Mouse (Mus musculus) heart, embryonic 15.5 days (tissue): ENCODE results near the gene Mxra7. TPM values are rescaled to one million over a fixed set of nuclear protein-coding genes. Genes with fewer than 3 reads are reported as not detected.
"Not testable (repeated sequence)": the region's sequence is repeated elsewhere in the genome, so short reads cannot be mapped to it uniquely, and the experiment has no call there.

Experiments
- ATAC-seq: fragments of 200-750 bp; cut with Nextera tagmentation; replicated peaks from 2 replicates; pipeline ENCODE4 v1.8.0; 2017; ENCODE audit warnings: low read depth, moderate TSS enrichment; ENCODE audit not compliant: insufficient number of reproducible peaks, insufficient read depth, low FRiP score
- H3K27ac ChIP-seq: fragments of 300-500 bp; sonication (generic); 2 replicates; pipeline ENCODE4 v1.5.1; 2015; ENCODE audit warnings: mild to moderate bottlenecking, inconsistent platforms
- H3K27me3 ChIP-seq: fragments of 300-500 bp; sonication (generic); 2 replicates; pipeline ENCODE4 v1.6.1; 2015; ENCODE audit warnings: inconsistent platforms
- H3K36me3 ChIP-seq: fragments of 300-500 bp; sonication (generic); 2 replicates; pipeline ENCODE4 v1.6.1; 2015; ENCODE audit warnings: mild to moderate bottlenecking, inconsistent platforms
- H3K4me1 ChIP-seq: fragments of 300-500 bp; sonication (generic); replicated peaks from 2 replicates; pipeline ENCODE4 v1.6.1; 2015; ENCODE audit warnings: inconsistent platforms
- H3K4me2 ChIP-seq: fragments of 300-500 bp; sonication (generic); 2 replicates; pipeline ENCODE4 v1.6.1; 2015; ENCODE audit warnings: inconsistent platforms, mild to moderate bottlenecking, moderate library complexity
- H3K4me3 ChIP-seq: fragments of 300-500 bp; sonication (generic); 2 replicates; pipeline ENCODE4 v1.5.1; 2015; ENCODE audit warnings: mild to moderate bottlenecking, inconsistent platforms
- H3K9ac ChIP-seq: fragments of 300-500 bp; sonication (generic); 2 replicates; pipeline ENCODE4 v1.6.1; 2015; ENCODE audit warnings: mild to moderate bottlenecking, inconsistent platforms
- H3K9me3 ChIP-seq: fragments of 300-500 bp; sonication (generic); replicated peaks from 2 replicates; pipeline ENCODE4 v1.6.1; 2016; ENCODE audit warnings: inconsistent platforms
- WGBS: fragments of 180-500 bp; shearing (Covaris S2); methylation state at CpG from one replicate; pipeline ENCODE4 v1.1.7; 2015; ENCODE audit warnings: mixed read lengths; 5-methylcytosine and 5-hydroxymethylcytosine counted together
- polyA plus RNA-seq: library from polyadenylated mRNA; unstranded; fragments of >200 nt; fragmentation: Nextera tagmentation; extraction: Ambion mirVana; gene quantifications from 2 replicates; pipeline ENCODE4 v1.2.1, GENCODE M21; 2015

The Mxra7 gene
- polyA plus RNA-seq, 1 experiment from 2014 or later = 18.8 TPM

DNA sequence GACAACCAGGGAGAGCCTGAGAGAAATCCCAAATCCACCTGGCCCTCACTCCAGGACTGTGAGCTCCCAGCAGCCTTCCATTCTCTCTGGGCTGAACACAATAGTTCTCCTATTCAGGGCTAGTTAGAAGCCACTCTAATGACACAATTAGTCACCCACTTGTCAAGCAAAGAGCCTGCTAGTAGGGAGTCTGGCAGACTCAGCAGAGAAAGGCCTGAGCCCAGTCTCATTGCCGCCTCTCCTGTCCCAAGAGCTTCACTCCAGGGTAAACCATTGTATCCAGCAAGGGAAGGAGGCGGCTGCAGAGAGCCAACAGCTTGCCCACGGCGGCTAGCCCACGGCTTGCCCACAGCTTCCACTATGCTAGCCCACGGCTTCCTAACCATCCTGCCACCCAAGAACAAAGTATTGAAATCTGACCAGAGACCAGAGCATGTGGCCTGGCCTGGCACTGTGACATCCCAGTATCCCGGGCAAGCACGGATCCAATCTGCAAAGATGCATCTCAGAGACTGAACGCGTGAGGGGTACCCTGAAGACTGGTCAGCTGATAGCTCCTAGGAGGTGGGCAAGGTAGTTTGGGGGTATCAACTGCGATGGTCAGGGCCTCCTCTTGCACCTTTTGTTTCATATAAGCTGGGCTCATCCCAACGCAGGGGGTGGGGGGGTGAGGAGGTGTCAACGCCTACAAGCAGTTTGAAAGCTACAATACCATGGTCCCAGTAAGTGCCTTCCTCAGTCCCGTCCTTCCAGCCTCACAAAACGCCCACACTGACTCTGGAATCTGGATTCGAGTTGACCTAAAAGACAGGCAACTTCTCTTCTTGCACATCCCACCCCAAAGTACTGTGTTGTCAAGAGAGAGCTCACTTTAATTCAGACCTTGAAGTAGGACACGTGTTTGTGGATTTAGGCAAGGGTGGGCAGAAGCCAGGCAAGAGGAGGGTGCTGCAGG is 1.0 kb downstream of the Mxra7 start:
- Histone ChIP-seq H3K4me1 (peaks cover 40% of the 10 kb centered on the region), H3K4me2 (peak overlapping the region; percentile 84)
- no peak for ATAC-seq

DNA sequence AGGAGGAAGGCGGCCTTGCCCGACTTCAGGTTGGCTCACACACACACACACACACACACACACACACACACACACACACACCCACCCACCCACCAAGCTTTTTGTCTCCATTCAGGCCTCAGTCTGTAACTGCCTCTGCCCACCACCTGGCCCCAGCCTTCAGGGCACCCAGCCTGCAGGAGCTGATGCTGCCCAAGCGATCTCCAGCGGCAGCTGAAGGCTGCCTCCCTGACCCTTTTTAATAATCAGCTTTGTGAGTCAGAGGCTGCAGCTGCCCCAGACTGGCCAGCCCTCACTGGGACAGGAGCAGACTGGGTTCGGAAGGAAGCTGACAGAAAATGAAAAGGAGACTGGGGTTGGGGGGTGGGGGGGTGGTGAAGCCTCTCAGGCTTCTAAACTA is 2.6 kb downstream of the Mxra7 start:
- peaks cover 56% of the 10 kb centered on the region for H3K4me1 ChIP-seq

More for the DNA sequence above, 1.0 kb downstream of the Mxra7 start:
- peak overlapping the region; percentile 74 for H3K4me3 ChIP-seq
- peak overlapping the region; percentile 85 for H3K27ac ChIP-seq
- no peaks in the 10 kb centered on the region for H3K36me3 ChIP-seq
- no peaks in the 10 kb centered on the region for H3K9me3 ChIP-seq
- peak overlapping the region; percentile 87 for H3K9ac ChIP-seq
- 40% methylated on average over 17 of the region's 17 CpGs for WGBS
- H3K27me3 ChIP-seq = no peaks in the 10 kb centered on the region

DNA sequence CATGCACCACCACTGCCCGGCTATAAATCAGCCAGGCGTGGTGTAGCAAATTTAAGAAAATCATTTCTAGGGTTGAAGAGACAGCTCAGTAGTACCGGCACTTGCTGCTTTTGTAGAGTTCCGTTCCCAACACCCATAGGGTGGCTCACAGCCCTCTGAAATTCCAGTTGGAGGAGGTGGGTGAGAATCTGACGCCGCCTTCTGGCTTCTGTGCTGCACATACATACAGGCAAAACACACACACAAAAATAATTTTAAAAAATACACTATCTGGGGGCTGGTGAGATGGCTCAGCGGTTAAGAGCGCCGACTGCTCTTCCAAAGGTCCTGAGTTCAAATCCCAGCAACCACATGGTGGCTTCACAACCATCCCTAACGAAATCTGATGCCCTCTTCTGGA is 4.0 kb downstream of the Mxra7 start:
- peaks cover 65% of the 10 kb centered on the region for H3K4me1 ChIP-seq
- not testable (repeated sequence) for H3K4me3 ChIP-seq, H3K9ac ChIP-seq, H3K27me3 ChIP-seq, H3K9me3 ChIP-seq, H3K27ac ChIP-seq, ATAC-seq, H3K4me2 ChIP-seq, H3K36me3 ChIP-seq
- 92% methylated on average over 10 of the region's 10 CpGs for WGBS

More for the DNA sequence above, 2.6 kb downstream of the Mxra7 start:
- H3K36me3 ChIP-seq = no peaks in the 10 kb centered on the region
- WGBS = 57% methylated on average over 3 of the region's 5 CpGs
- no peaks in the 10 kb centered on the region for H3K9me3 ChIP-seq
- H3K27ac ChIP-seq = 0 out of 2 replicates have a peak overlapping the region, but pooled peaks have one; percentile 4
- no peak overlapping the region for H3K4me2 ChIP-seq
- H3K9ac ChIP-seq = no peak overlapping the region
- no peaks in the 10 kb centered on the region for H3K27me3 ChIP-seq
- no peak overlapping the region for H3K4me3 ChIP-seq
- ATAC-seq = no peak

DNA sequence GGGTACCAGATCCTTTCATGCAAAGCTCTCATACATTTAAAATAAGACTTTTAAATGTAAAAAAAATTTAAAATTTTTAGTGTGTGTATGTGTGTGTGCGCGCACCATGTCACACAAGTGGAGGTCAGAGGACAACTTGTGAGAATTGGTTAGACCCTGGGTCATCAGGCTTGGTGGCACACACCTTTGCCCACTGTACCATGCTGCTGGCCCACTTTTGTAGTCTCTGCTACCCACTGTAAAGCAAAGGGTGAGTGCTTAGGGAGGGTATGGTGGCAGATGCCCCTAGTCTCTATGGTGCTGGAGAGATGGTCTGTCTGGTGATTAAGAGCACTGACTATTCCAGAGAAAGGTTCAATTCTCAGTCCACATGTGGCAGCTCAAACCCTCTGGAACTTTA is 4.6 kb downstream of the Mxra7 start:
- Histone ChIP-seq H3K36me3 (no peaks in the 10 kb centered on the region), H3K27ac (no peak overlapping the region), H3K9ac (no peak overlapping the region), H3K4me1 (peaks cover 64% of the 10 kb centered on the region), H3K9me3 (no peaks in the 10 kb centered on the region), H3K4me2 (no peak overlapping the region), H3K4me3 (no peak overlapping the region), H3K27me3 (no peaks in the 10 kb centered on the region)
- ATAC-seq = no peak
- 98% methylated on average over 2 of the region's 2 CpGs for WGBS

DNA sequence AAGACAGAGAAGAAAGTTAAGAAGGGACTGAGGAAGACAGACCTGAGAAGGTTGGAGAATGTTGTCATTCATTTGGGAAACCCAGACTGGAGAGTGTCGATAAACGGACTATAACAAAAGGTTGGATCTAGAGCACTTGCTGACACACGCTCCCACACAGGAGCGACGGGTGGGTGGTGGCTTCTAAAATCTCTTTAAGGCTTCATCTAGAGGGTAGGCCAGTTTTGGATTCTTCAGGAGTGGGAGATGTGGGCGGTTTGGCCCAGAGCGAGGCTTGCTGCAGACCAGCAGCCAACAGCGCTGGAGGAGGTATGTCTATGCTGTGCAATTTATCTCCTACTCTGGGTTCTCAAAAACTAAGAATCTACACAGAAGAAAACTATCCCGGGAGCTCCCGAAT is 5.2 kb downstream of the Mxra7 start:
- 81% methylated on average over 10 of the region's 10 CpGs for WGBS
- no peak for ATAC-seq
- Histone ChIP-seq H3K27me3 (no peaks in the 10 kb centered on the region), H3K9ac (no peak overlapping the region), H3K9me3 (no peaks in the 10 kb centered on the region), H3K27ac (peak overlapping the region; percentile 85; the same call in 1 of the 2 replicates), H3K4me3 (no peak overlapping the region), H3K4me2 (0 out of 2 replicates have a peak overlapping the region, but pooled peaks have one; percentile 41), H3K4me1 (peaks cover 58% of the 10 kb centered on the region), H3K36me3 (no peaks in the 10 kb centered on the region)

DNA sequence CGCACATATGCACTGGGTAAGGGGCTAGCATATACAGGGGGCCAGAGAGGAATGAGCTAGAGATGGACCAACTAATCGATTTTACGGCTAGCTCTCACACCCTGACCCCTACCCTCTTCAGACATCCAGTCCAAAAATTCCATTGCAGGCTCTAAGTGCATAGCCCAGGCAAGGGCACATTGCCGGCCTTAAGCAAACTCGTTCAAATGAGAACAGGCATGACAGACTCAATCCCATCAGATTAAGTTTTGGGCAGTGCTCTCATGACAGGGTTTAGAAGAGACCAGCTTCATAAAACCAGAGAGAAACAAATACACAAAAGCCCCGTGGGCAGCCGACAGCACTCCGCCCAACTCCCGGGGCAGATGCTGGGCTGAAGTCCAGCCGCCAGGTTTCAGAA is 5.6 kb downstream of the Mxra7 start:
- H3K9ac ChIP-seq = no peak overlapping the region
- peak overlapping the region; percentile 85 for H3K27ac ChIP-seq

DNA sequence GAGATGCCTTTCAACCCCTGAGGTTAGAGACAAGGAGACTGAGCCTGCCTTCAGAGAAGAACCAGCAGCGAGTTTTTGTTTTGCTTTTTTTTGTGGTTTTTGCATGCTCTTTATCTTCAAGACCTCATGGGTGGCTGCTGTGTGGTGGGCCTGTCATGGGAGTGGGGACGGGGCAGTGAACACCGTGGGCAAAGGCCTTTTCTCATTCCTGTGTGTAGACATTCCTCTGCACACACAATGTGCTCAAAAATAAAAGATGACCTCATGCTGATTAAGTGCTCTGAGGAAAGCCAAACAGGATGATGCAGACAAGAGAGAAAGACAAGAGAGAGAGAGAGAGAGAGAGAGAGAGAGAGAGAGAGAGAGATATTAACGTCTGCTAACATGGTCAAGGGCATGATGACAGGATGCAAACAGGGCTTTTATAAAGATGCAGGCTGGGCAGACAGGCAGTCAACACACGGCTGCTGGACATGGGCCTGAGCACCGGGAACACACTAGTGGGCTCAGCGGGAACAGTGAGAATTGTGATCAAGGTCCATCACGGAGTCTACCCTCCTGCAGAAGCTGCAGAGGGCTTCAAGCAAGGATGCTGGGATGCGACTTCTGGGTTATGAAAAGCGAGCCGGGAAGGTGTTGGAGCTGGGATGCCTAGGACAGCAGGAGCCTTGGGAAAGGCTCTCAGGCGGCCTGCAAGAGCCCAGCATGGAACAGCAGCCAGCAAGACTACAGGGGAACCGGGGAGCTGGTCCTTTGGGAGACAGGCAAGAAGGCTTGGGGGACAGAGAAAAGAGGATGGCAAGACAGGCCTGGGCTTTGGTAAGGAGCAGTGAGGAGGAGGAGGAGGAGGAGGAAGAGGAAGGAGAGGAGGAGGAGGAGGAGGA is 6.5 kb downstream of the Mxra7 start:
- WGBS = 23% methylated on average over 13 of the region's 13 CpGs
- ATAC-seq = peak; percentile 72
- peak overlapping the region; percentile 40 for H3K9ac ChIP-seq
- no peaks in the 10 kb centered on the region for H3K9me3 ChIP-seq
- no peaks in the 10 kb centered on the region for H3K36me3 ChIP-seq
- no peaks in the 10 kb centered on the region for H3K27me3 ChIP-seq
- H3K4me1 ChIP-seq = peaks cover 53% of the 10 kb centered on the region
- peak overlapping the region; percentile 85 for H3K27ac ChIP-seq
- 0 out of 2 replicates have a peak overlapping the region, but pooled peaks have one; percentile 10 for H3K4me3 ChIP-seq
- H3K4me2 ChIP-seq = peak overlapping the region; percentile 41

More for the DNA sequence above, 5.6 kb downstream of the Mxra7 start:
- Histone ChIP-seq H3K4me1 (peaks cover 54% of the 10 kb centered on the region), H3K9me3 (no peaks in the 10 kb centered on the region), H3K27me3 (no peaks in the 10 kb centered on the region), H3K4me2 (peak overlapping the region; percentile 41), H3K36me3 (no peaks in the 10 kb centered on the region), H3K4me3 (no peak overlapping the region)
- no peak for ATAC-seq
- 59% methylated on average over 10 of the region's 10 CpGs for WGBS

DNA sequence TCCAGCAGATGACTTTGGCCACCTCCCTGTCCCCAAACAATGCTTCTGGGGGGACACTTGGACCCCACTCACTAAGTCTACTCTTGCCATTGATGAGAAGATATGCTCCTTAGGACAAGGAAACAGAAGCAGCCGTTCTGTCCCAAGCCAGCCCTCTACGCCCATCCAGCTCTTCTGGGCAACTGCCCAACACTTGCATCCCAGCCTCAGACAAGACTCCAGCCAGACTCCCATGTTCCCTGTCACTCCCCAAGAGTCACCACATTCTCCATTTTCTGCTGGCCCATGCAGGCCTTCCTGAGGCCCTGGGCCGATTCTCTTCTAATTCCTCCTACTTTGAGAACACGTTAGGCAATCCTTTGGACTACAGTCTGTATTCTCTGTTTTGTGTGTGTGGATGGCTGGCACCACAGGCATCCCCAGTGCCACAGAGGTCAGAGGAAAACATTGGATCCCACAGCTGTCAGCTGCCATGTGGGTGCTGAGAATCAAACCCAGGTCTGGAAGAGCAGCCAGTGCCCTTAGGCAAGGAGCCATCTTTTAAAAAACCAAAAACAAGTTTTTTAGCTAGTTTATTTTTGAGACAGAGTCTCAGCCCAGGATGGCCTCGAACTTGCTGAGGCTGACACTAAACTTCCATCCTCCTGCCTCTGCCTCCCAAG is 7.8 kb downstream of the Mxra7 start:
- no peak overlapping the region for H3K4me2 ChIP-seq
- peaks cover 55% of the 10 kb centered on the region for H3K4me1 ChIP-seq
- H3K27ac ChIP-seq = peak overlapping the region; percentile 85
- H3K9me3 ChIP-seq = no peaks in the 10 kb centered on the region
- H3K9ac ChIP-seq = no peak overlapping the region
- H3K36me3 ChIP-seq = no peaks in the 10 kb centered on the region
- ATAC-seq = no peak
- no peak overlapping the region for H3K4me3 ChIP-seq
- H3K27me3 ChIP-seq = no peaks in the 10 kb centered on the region
- WGBS = 68% methylated on average over 5 of the region's 5 CpGs

DNA sequence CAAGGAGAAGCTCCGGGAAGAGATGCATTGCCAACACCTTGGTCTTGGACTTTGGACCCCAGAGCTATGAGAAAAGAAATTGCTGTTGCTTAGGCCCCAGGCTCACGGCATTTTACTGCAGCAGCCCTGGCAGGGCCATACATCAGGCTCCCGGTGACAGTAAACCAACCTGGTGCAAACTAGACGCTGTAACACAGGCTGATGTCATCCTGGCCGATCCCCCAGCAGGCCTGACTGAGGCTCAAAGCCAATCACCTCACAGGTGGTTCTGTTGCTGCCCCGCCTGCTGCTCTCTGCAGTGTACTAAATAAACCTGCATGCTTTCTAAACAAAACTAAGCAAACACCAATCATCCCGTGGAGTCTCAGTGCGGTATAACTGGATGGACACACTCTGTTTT is 9.1 kb downstream of the Mxra7 start:
- no peaks in the 10 kb centered on the region for H3K36me3 ChIP-seq
- H3K4me1 ChIP-seq = peaks cover 69% of the 10 kb centered on the region
- H3K27ac ChIP-seq = 0 out of 2 replicates have a peak overlapping the region, but pooled peaks have one; percentile 18
- no peaks in the 10 kb centered on the region for H3K9me3 ChIP-seq
- ATAC-seq = no peak
- H3K4me2 ChIP-seq = no peak overlapping the region
- 51% methylated on average over 8 of the region's 8 CpGs for WGBS
- H3K27me3 ChIP-seq = no peaks in the 10 kb centered on the region
- no peak overlapping the region for H3K4me3 ChIP-seq
- no peak overlapping the region for H3K9ac ChIP-seq

DNA sequence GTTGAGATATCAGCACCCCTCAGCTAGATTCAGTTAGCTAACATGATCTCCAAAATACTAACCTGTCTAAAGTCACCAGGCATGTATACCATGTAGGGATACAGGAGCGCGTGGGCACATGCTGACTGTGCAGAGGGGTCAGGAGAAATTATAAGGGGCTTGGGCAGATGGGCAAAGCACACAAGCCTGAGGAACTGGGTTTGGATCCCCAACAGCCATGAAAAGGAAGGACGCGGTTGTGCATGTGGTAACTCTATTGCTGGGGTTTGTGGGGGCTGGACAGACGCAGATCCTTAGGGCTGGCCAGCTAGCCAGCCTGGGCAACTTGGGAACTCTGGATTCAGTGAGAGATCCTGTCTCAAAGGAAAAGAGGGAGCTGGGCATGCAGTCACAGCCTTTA is 10.3 kb downstream of the Mxra7 start:
- Histone ChIP-seq H3K4me1 (peaks cover 78% of the 10 kb centered on the region), H3K9ac (no peak overlapping the region), H3K4me2 (no peak overlapping the region), H3K27me3 (no peaks in the 10 kb centered on the region), H3K36me3 (no peaks in the 10 kb centered on the region), H3K27ac (no peak overlapping the region), H3K9me3 (no peaks in the 10 kb centered on the region), H3K4me3 (no peak overlapping the region)
- no peak for ATAC-seq
- 95% methylated on average over 5 of the region's 5 CpGs for WGBS

DNA sequence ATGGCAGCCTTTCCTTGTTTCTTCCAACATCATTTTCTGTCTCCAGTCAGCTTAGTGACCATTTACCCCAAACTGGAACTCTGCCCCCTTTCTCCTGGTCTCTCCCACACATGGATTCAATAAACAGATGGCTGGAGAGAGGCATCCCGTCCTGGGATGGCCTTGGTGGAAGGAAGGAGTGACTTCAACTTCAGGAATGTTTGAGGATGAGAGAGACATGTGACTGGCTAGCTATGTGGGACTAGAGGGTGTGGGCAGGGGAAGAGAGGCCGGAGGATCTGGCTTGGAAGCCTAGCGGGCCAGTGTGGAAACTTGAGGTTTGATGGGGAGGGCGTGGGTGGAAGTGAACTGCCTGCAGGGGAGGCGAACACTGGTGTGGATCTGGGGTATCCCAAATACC is 11.1 kb downstream of the Mxra7 start:
- Histone ChIP-seq H3K27ac (peak overlapping the region; percentile 18; the same call in 1 of the 2 replicates), H3K27me3 (no peaks in the 10 kb centered on the region), H3K4me2 (no peak overlapping the region), H3K36me3 (no peaks in the 10 kb centered on the region), H3K9ac (no peak overlapping the region), H3K9me3 (no peaks in the 10 kb centered on the region), H3K4me3 (no peak overlapping the region), H3K4me1 (peaks cover 76% of the 10 kb centered on the region)
- 65% methylated on average over 5 of the region's 5 CpGs for WGBS
- ATAC-seq = no peak
